Mouse (Mus musculus) limb, embryonic 11.5 days (tissue): ENCODE results near the gene Gemin7. TPM values are rescaled to one million over a fixed set of nuclear protein-coding genes. Genes with fewer than 3 reads are reported as not detected.
A peak's percentile ranks its signal among the peaks of the same experiment; 100 is the strongest.

ENCODE experiments used
- ATAC-seq: fragments of 200-750 bp; cut with Nextera tagmentation; 2 replicates; pipeline ENCODE4 v1.8.0; 2017; ENCODE audit warnings: low read depth; ENCODE audit not compliant: insufficient number of reproducible peaks, low FRiP score, low TSS enrichment
- DNase-seq: peaks from one replicate; pipeline ENCODE4 v3.0.0-alpha.2; 2015; ENCODE audit warnings: low spot score
- H3K27ac ChIP-seq: fragments of 300-500 bp; sonication (generic); replicated peaks from 2 replicates; pipeline ENCODE4 v1.5.1; 2014; ENCODE audit warnings: low read depth, mild to moderate bottlenecking, low read length
- H3K27me3 ChIP-seq: fragments of 300-500 bp; sonication (generic); 2 replicates; pipeline ENCODE4 v1.6.1; 2014; ENCODE audit warnings: mild to moderate bottlenecking, low read length, mixed read lengths; ENCODE audit not compliant: control insufficient read depth, insufficient read depth
- H3K36me3 ChIP-seq: fragments of 300-500 bp; sonication (generic); 2 replicates; pipeline ENCODE4 v1.6.1; 2014; ENCODE audit warnings: mild to moderate bottlenecking, low read length, moderate library complexity, mixed read lengths; ENCODE audit not compliant: control insufficient read depth, insufficient read depth
- H3K4me1 ChIP-seq: fragments of 300-500 bp; sonication (generic); 2 replicates; pipeline ENCODE4 v1.6.1; 2014; ENCODE audit warnings: low read length, mixed read lengths; ENCODE audit not compliant: control insufficient read depth, insufficient read depth
- H3K4me2 ChIP-seq: fragments of 300-500 bp; sonication (generic); 2 replicates; pipeline ENCODE4 v1.6.1; 2014; ENCODE audit warnings: low read depth, mild to moderate bottlenecking, moderate library complexity; ENCODE audit not compliant: severe bottlenecking
- H3K4me3 ChIP-seq: fragments of 300-500 bp; sonication (generic); 2 replicates; pipeline ENCODE4 v1.5.1; 2014; ENCODE audit warnings: low read depth, low read length
- H3K9ac ChIP-seq: fragments of 300-500 bp; sonication (generic); 2 replicates; pipeline ENCODE4 v1.6.1; 2014; ENCODE audit warnings: mild to moderate bottlenecking, low read length
- H3K9me3 ChIP-seq: fragments of 300-500 bp; sonication (generic); 2 replicates; pipeline ENCODE4 v1.6.1; 2016; ENCODE audit warnings: low read length; ENCODE audit not compliant: control insufficient read depth
- WGBS: fragments of 180-500 bp; shearing (Covaris S2); extraction: QIAGEN DNeasy Blood & Tissue Kit; methylation state at CpG from one replicate; pipeline ENCODE4 v1.1.7; 2014; 5-methylcytosine and 5-hydroxymethylcytosine counted together
- polyA plus RNA-seq: library from polyadenylated mRNA; unstranded; fragments of >200 nt; fragmentation: Nextera tagmentation; extraction: Ambion mirVana; gene quantifications from 2 replicates; pipeline ENCODE4 v1.2.1, GENCODE M21; 2014

The Gemin7 gene
- polyA plus RNA-seq, 1 experiment from 2014 or later = 183 TPM

DNA sequence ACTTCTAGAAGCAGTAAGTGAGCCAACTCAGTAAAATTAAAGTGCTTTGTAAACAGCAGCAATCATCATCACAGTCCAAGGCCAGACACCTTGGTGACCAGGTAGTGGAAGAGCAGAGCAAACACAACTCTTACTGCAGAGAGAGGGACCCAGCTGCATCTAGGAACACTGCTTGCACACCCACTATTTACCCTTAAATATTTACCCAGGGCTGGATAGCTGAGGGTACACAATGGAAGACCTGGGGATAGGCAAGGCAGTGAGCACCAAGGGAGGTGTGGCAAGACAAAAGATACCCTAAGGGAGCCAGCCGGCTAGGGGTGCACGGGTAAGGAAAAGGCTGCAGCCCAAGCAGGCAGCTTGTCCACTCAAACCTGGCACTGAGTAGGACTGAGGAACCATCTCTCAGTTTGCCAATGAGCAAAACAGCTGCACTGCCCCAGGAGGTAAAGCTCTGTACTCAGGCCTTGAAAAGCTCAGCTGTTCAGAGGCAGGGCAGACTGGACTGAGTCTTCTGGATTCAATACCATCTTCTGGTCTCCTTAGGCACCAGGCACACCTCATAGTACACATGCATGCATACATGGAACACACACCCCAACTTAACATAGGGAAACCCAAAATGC, 29.9 kb downstream of the Gemin7 start:
- ATAC-seq = no peak
- Histone ChIP-seq H3K4me1 (0 out of 2 replicates have a peak, but pooled peaks cover 3% of the 10 kb centered on the region), H3K4me3 (no peak overlapping the region), H3K36me3 (peaks cover under 1% of the 10 kb centered on the region; the same call in 1 of the 2 replicates), H3K9me3 (no peaks in the 10 kb centered on the region), H3K27me3 (no peaks in the 10 kb centered on the region), H3K27ac (no peak overlapping the region), H3K4me2 (no peak overlapping the region), H3K9ac (no peak overlapping the region)
- WGBS = 84% methylated on average over 2 of the region's 2 CpGs
- DNase-seq = no peak

GRCm38 (mm10) chr7:19546007-19546406, 31.4 kb downstream of the Gemin7 start:
- H3K27ac ChIP-seq = no peak overlapping the region
- H3K36me3 ChIP-seq = no peaks in the 10 kb centered on the region; the same call in 1 of the 2 replicates
- ATAC-seq (no peak), DNase-seq (no peak)
- 0 out of 2 replicates have a peak, but pooled peaks cover 3% of the 10 kb centered on the region for H3K4me1 ChIP-seq
- no peaks in the 10 kb centered on the region for H3K9me3 ChIP-seq
- no peak overlapping the region for H3K9ac ChIP-seq
- WGBS = 70% methylated on average over 3 of the region's 3 CpGs
- no peak overlapping the region for H3K4me3 ChIP-seq
- no peak overlapping the region for H3K4me2 ChIP-seq
- no peaks in the 10 kb centered on the region for H3K27me3 ChIP-seq

- ATAC-seq (no peak), DNase-seq (peak; percentile 44)
- H3K27ac ChIP-seq = no peak overlapping the region
- no peaks in the 10 kb centered on the region for H3K9me3 ChIP-seq
- WGBS = 56% methylated on average over 6 of the region's 6 CpGs
- 0 out of 2 replicates have a peak, but pooled peaks cover 3% of the 10 kb centered on the region for H3K4me1 ChIP-seq
- no peak overlapping the region for H3K4me3 ChIP-seq
- H3K4me2 ChIP-seq = no peak overlapping the region
- H3K36me3 ChIP-seq = no peaks in the 10 kb centered on the region; the same call in none of the 2 replicates
- no peak overlapping the region for H3K9ac ChIP-seq
- no peaks in the 10 kb centered on the region for H3K27me3 ChIP-seq
Observed at GRCm38 (mm10) chr7:19543584-19543983, 33.8 kb downstream of the Gemin7 start.

DNA sequence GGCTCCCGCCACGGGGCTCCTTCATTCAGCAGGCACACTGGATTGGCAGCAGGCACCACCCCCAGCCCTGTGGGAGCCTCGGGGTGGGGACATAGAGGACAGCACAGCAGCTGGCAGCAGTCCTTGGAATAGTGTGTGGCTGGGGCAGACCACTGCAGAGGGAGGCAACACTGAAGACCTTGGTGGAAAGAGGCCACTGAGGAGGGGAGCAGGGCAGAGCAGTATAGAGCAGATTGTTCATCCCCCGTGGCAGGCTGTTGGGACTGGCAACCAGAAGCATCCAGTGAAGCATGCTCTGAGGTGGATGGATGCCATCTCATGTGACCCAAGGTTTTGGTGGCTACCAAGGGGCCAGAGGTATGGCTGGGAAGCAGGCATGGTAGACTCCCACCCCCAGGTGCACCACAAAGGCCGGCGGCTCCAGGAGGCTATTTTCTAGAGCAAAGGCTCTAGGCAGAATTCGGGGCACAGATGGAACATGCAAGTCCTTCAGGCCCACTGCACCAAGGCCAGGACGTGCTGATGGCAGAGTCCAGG, 35.2 kb downstream of the Gemin7 start:
- no peak overlapping the region for H3K4me3 ChIP-seq
- H3K4me2 ChIP-seq = no peak overlapping the region
- ATAC-seq (no peak; the same call in 1 of the 2 replicates), DNase-seq (no peak)
- H3K27ac ChIP-seq = no peak overlapping the region
- H3K9ac ChIP-seq = no peak overlapping the region
- no peaks in the 10 kb centered on the region for H3K9me3 ChIP-seq
- 77% methylated on average over 8 of the region's 8 CpGs for WGBS
- 0 out of 2 replicates have a peak, but pooled peaks cover 3% of the 10 kb centered on the region for H3K4me1 ChIP-seq
- no peaks in the 10 kb centered on the region; the same call in none of the 2 replicates for H3K36me3 ChIP-seq
- no peaks in the 10 kb centered on the region for H3K27me3 ChIP-seq

DNA sequence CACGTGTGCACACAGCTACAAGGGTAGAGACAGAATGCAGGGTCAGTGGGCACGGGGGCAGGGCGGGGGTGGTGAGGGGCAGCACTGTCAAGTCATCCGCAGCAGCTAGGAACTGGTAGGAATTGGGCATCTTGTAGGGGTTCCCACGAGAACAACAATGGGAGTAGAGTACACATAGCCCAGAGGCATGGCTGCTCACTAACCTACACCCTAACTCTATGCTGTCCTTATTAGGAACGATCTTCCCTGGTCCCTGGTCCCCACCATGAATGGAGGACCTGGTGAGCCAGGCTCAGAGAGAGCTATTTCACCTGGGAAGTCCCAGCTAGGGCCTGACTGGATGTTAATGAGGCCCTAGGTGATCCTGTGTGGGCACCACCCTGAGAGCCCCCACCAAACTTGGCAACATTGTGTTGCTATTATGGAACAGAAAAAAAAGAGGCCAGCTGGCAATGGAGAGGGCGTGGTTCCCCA, 35.7 kb downstream of the Gemin7 start:
- no peak overlapping the region for H3K9ac ChIP-seq
- no peak for ATAC-seq
- H3K27ac ChIP-seq = no peak overlapping the region
- no peak overlapping the region for H3K4me3 ChIP-seq
- no peak for DNase-seq
- WGBS = 82% methylated on average over 7 of the region's 7 CpGs
- H3K27me3 ChIP-seq = no peaks in the 10 kb centered on the region
- no peak overlapping the region for H3K4me2 ChIP-seq
- H3K36me3 ChIP-seq = no peaks in the 10 kb centered on the region; the same call in none of the 2 replicates
- H3K9me3 ChIP-seq = no peaks in the 10 kb centered on the region
- 0 out of 2 replicates have a peak, but pooled peaks cover 3% of the 10 kb centered on the region for H3K4me1 ChIP-seq

DNA sequence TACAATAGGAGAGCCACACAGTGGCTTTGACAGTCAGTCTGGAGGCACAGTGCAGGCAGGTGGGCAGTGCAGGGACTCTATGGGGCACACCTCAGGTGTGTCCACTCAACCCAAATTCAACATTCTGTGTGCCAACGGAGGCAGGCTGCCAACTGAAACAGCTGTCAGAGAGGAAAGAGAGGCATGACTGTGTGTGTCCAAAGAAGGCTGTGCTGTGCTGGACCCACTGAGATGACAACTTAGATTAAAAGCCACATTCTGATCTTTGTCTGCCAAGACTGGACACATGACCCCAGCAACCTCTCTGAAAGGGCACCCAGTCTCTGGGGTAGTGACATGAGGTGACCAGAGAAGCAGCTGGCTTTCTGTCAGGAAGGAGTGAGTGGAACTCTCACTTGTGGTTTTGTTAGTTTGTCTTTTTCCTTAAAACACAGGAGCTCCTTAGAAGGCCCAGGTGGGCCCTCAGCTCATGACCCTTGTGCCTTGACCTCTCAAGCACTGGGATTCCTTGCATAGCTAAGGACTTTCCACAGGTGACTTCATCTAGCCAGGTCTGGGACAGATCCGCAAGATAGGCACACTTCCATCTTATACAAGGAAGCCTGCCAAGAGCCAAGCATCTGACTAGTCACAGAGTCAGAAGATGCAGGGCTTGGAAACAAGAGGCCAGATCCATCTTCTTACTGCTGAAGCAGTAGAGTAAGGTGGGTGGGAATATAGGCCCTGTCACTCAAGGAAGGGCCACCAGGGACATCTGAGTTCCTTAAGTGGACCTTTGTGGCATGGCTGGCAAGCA, 36.4 kb downstream of the Gemin7 start:
- WGBS = 94% methylated on average over 2 of the region's 2 CpGs
- no peak overlapping the region for H3K9ac ChIP-seq
- 0 out of 2 replicates have a peak, but pooled peaks cover 2% of the 10 kb centered on the region for H3K4me1 ChIP-seq
- H3K9me3 ChIP-seq = no peaks in the 10 kb centered on the region
- no peak overlapping the region for H3K4me2 ChIP-seq
- no peaks in the 10 kb centered on the region; the same call in none of the 2 replicates for H3K36me3 ChIP-seq
- no peaks in the 10 kb centered on the region for H3K27me3 ChIP-seq
- DNase-seq (no peak), ATAC-seq (no peak)
- H3K27ac ChIP-seq = no peak overlapping the region
- no peak overlapping the region for H3K4me3 ChIP-seq

DNA sequence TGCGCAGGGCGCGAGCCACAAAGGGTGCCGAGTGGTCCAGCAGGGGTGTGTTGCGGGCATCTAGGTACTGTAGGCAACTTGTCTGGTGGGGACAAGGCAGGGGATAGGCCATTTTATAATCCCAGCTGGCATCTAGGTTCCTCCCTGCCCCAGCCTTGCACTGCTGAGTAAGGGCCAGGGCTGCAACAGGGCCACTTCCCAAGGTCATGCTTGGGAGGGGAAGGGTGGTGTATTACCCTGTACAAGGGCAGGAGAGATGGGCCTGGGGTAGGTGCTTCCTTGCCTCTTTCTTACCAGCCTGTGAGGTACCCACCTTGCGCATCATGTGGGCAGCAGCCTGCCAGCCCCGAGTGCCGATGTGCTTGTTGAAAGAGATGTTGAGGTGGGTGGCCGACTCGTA, 42.7 kb downstream of the Gemin7 start:
- DNase-seq = no peak
- Histone ChIP-seq H3K36me3 (peaks cover 40% of the 10 kb centered on the region), H3K4me1 (0 out of 2 replicates have a peak, but pooled peaks cover 2% of the 10 kb centered on the region), H3K9me3 (no peaks in the 10 kb centered on the region), H3K27ac (no peak overlapping the region), H3K4me3 (no peak overlapping the region), H3K9ac (no peak overlapping the region), H3K27me3 (no peaks in the 10 kb centered on the region), H3K4me2 (no peak overlapping the region)
- no peak for ATAC-seq
- 90% methylated on average over 10 of the region's 10 CpGs for WGBS

DNA sequence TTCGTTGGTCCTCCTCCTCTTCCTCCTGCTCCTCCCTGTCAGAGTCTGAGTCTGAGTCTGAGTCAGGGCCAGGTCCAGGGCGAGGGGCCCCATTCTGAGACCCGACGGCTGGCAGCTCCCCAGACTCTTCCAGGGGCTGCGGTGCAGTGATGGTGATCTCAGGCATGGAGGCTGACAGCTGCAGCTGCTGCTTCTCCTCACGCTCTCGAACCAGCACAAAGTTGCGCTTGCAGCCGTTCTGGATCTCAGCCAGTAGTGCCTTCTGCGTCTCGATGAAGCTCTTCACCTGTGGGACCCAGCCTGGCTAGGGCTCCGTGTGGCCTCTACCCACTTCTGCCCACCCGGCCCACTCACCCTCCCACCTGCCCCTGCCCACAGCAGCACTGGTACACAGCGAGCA, 45.2 kb downstream of the Gemin7 start:
- ATAC-seq (no peak), DNase-seq (no peak)
- 0 out of 2 replicates have a peak, but pooled peaks cover 2% of the 10 kb centered on the region for H3K4me1 ChIP-seq
- H3K4me2 ChIP-seq = no peak overlapping the region
- no peak overlapping the region for H3K9ac ChIP-seq
- H3K27me3 ChIP-seq = no peaks in the 10 kb centered on the region
- H3K36me3 ChIP-seq = peaks cover 40% of the 10 kb centered on the region
- H3K9me3 ChIP-seq = no peaks in the 10 kb centered on the region
- H3K4me3 ChIP-seq = no peak overlapping the region
- no peak overlapping the region for H3K27ac ChIP-seq
- 95% methylated on average over 14 of the region's 14 CpGs for WGBS
